Mouse (Mus musculus) NIH3T3 (cell line): ENCODE measurements around the gene Nhlrc2.
A peak's percentile ranks its signal among the peaks of the same experiment; 100 is the strongest.

Experiments
- DNase-seq: peaks from one replicate; pipeline ENCODE4 v3.0.0-alpha.2; 2012; ENCODE audit warnings: low read depth

Gene Nhlrc2

DNA sequence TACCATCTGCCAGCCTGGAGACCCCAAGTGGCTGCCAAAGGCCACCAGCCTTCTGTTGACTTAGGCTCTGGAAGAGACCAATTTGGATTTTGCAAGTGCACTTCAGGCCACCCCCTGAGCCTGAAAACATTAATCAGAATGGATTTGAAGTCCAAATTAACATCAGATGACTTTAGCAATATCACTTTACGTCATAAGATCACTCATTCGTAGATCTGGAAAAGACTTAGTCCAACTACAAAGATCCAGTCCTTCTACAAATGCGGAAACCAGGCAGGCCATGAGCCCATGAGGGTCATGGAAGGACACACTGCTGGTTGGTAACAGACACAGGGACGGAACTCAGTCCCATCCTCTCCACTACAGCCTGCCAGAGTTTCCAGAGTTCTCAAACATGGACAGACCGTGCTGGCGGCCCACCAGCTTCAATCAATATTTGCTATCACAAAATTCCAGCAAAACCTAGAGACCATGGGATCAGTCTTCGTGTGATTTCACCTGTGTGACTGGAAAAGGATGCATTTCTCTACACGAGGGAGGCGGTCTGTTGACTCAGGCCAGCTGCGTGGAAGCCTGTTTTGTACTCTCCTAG lies 79.9 kb downstream of the Nhlrc2 start:
- DNase-seq = no peak

DNA sequence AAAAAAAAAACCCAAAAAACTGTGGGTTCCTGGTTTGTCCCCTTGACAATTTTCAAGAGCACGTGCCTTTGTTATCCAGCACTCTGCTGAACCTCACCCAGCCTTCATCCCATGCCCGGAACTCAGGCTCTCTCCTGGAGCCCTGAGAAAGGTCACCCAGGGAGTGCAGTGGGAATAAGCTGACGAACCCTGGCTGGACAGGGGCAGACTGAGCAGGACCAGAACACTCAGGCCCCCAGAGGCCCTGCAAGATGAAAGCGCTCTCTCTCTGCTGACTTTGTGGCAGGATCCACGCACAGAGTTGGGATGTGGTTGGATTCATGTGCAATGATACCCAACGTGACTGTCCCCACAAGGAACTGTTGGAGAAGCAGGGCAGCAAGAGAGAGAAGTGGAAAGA lies 81.6 kb downstream of the Nhlrc2 start:
- DNase-seq = no peak

DNA sequence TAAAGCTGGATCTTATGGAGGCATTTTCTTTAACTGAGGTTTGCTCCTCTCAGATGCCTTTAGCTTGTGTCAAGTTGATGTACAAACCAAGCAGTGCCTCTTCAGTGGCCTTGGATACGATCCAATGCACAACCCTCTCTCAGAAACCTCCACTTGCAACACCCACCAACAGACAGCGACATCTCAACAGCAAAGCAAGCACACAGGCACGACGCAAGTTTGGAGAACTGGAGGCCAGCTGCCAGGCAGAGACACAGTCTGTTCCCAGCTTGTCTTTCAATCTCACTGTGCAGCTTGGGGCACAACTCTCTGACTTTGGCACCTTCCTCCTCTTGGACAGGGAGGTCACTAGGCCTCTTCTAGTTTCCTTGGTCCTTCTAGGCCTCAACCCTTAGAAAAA lies 83.0 kb downstream of the Nhlrc2 start:
- no peak for DNase-seq

DNA sequence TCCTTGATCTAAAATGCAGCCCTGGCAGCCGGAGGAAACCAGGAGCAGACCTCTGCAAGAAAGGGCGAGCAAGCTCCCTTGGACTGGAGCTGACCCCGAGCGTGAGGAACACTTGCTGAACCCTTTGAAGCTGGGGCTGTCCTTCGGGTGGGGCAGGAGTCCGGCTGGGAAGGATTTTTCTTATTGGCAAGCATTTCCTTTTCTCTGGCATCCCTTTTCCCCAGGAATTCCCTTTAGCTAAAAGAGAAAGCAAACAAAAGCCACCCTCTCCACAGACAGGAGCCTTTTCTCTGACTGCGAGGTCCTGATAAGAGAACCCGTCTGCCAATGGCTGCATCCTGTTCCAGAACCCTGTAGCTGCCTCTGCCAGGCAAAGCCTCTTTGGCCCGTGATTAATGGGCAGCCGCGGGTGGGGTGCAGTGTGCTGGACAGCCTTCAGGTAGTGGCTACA lies 83.4 kb downstream of the Nhlrc2 start:
- DNase-seq = peak; percentile 13

DNA sequence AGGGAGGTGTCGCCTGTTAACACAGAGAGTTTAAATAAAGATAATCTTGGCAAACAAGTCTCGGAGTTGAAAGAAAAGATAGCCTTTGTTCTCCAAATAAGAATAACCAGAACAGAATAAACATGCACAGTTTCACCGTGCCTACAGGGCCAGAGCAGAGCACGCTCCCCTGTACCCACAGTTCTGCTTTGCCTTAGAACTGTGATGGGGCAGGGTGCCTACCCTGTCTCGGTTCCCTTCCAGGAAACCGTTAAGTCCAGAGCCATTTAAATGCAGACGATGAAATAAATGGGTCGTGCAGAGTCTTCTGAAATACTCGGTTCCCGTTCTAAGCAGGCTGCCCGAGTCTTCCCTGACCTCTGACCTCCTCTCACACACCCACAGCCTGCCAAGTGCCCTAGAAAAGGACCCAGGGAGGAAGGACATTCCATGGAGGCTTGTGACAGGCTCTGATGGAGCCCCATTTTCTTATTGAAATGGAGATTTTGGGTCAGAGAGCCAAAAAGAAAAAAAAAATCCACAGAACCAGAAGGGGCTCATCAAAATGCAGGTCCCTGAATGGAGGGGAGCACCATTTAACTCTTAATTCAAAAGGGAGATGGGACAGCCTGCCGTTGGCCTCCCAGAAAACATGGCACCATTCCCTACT lies 89.1 kb downstream of the Nhlrc2 start:
- no peak for DNase-seq

DNA sequence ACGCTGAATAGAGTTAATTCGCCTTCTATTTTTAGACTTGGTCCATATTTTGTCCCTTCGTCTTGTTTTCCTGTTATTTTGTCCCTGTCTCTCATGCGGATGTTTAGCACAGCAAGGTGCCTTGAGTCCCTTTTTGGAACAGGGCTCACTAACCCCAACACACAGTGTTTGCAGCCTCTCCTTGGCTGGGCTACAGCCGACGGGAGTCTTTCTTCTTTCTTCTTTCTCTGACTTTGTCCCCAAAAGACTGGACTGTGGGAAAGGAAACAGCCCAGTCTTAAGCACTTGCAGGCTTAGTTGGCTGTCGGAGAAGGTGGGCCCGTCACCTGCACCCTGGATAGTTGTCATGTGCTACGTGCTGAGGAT lies 89.6 kb downstream of the Nhlrc2 start:
- no peak for DNase-seq

DNA sequence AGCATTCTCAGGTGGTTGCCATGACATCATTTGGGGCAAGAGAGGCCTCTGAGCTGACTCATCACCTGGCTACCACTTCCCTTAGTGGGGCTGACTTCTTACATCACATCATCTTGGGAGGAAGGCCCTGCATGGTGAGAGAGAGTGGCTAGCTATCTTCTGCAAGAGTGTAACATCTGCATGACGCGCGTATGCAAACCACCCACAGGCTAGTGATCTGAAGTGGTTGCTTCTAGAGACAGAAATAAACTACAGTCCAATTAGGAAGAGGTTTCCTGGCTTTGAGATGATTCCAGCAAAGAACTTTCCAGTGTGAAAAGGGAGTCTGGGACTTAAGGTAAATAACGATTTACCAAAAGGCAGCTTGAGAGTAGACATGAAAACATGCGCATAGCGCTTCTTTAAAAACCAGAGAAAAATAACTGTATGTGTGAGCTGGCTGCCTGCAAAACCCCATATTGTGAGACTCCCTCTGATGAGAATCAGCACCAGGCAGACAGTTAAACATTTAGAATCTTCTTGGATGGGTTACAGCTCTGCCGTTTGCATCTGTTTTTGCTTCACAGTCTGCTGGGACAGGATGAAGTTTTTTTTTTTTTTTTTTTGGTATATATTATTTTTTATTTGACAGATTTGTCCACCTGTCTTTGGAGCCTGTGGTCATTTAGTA lies 99.5 kb downstream of the Nhlrc2 start:
- DNase-seq = peak; percentile 17

DNA sequence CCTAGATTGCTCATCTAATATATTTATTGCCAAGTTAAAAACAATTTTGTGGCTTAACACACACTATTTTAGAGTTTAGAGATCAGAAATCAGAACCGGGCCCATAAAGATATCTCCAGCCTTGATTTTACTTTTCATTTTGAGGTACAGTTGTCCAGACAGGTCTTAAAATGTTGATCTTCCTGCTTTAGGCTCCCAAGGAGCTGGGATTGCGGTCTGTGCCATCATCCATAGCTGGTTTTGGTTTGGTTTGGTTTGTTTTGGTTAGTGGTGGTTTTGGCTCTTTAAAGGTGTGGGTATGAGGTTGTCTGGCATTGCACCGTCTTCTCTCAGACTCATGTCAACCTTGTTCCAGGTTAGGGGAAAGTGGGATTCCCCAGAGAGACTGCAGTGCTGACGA lies 103.2 kb downstream of the Nhlrc2 start:
- no peak for DNase-seq

DNA sequence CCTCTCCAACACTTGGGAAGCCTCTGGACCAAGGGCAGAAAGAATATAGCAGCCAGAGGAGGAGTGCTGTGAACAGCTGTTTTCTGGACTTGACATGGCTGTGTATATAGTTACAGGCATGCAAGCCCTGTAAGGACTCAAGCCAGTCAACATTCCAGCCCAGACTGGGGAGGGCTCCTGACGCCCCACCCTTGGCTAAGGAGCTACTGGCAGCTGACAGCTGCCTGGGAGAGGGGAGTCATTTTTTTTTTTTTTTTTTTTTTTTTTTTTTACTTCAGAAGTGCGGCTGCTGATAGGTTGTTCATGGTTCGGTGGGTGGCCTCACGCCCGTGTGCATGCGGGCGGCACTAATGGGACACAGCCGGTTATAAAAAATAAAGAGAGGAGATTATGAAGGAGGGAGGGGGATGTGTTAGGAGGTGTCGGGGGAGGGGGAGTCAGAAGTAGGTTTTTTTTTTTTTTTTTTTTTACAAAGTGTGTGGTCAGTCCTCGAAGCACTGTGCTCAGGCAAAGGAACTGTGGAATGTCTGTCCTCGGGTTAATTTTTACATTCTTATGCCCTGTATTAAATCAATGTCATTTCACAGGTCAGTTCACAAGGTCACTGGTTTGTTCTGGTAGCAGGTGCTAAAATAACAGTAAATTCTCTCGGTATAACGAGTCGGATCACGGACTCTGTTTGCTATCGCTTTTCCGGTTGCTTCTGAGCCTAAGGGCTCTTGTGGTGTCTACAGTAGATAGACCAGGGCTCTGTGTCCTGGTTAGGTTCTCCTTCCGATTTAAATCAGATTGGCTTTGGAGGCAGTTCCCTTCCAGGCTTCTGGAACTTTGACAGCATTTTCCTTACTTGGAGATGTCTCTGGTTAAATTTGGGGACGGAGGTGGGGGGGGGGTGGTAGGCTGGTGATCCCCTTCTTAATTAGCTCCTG lies 104.2 kb downstream of the Nhlrc2 start:
- peak; percentile 20 for DNase-seq
